8 mouse cellular contexts compared by ENCODE assay signal in the genomic region with DNA sequence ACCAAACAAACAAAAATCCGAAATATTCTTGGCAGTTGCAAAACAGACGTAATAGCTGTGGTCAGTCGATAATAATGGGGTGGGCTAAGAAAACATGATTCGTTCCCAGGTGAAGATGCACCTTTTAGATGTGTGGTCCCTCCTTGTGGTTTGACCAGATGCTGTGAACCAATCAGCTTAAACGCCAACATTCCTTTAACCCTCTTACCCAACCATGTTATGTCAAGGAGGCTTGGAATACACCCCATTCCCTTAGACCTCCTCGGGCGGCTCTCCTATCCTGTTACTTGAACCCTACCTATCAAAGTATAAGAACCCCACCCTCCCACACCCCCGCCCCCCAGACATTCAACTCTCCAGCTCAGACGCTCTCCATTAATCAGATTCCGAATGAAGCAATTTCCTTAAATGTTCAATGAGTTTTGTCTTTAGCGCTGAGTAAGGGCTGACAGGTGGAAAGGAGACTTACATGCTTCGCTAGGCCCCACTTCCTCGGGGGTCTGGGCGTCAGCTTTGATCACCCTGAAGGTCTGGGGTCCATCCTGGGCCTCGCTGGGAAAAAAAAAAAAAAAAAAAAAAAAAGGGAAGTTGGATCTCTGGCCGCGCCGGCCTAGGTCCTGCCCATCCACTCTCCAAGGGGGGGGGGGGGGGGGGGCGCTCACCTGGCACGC. TPM values are rescaled to one million over a fixed set of nuclear protein-coding genes. Genes with fewer than 3 reads are reported as not detected.
DNase-seq lines count a peak whose midpoint lies in the region; ATAC-seq and TF ChIP-seq lines count a peak whose summit lies in the region.

No protein-coding gene starts in this region.

- peak overlapping the region; percentile 62 for H3K4me3 ChIP-seq in left cerebral cortex, adult 2 months
- peak overlapping the region; percentile 79 for H3K4me3 ChIP-seq in brown adipose tissue, adult 24 weeks (ENCODE audit: insufficient read depth, low read depth, low read length)
- H3K4me3 ChIP-seq in hindbrain, embryonic 16.5 days (ENCODE audit: low read length), result peak overlapping the region; percentile 83
- peak overlapping the region; percentile 94 for H3K4me3 ChIP-seq in myocyte

- no peaks in the 10 kb centered on the region for H3K9me3 ChIP-seq in hindbrain, embryonic 16.5 days (ENCODE audit: control insufficient read depth, low read length)

- no peak for ATAC-seq in hindbrain, embryonic 16.5 days

- H3K9ac ChIP-seq in hindbrain, embryonic 16.5 days (ENCODE audit: low read depth, low read length), result peak overlapping the region; percentile 65

- no peak for DNase-seq in left cerebral cortex, adult 2 months (ENCODE audit: extremely low spot score in 1 of 2, low spot score in 2 of 2)
- DNase-seq in left cerebral cortex, postnatal 14 days (ENCODE audit: low spot score in 2 of 2), result no peak
- DNase-seq in frontal cortex, postnatal 25 days (ENCODE audit: low spot score in 2 of 2), result no peak
- DNase-seq in adrenal gland, postnatal 4 days (ENCODE audit: low spot score in 2 of 2), result no peak
- no peak for DNase-seq in left cerebral cortex, postnatal 10 days (ENCODE audit: extremely low spot score in 1 of 2, low spot score in 2 of 2)

- intact Hi-C loops in left cerebral cortex, adult 2 months (cut with DNase I), result no loop called here
- intact Hi-C loops in left cerebral cortex, postnatal 14 days (cut with DNase I), result no loop called here
- intact Hi-C loops in left cerebral cortex, postnatal 10 days (cut with DNase I), result loop anchor here (10.0 kb wide), 1 partner anchor 144 kb away; no protein-coding TSS in a partner anchor

- 42% methylated on average over 17 of the region's 20 CpGs for WGBS in hindbrain, embryonic 16.5 days

- no peak for TF ChIP-seq CTCF in left cerebral cortex, adult 2 months (IDR thresholded peaks at IDR 0.05)

- H3K27ac ChIP-seq in left cerebral cortex, adult 2 months, result no peak overlapping the region
- H3K27ac ChIP-seq in brown adipose tissue, adult 24 weeks (replicated peaks; ENCODE audit: low read depth, low read length), result no peak overlapping the region
- H3K27ac ChIP-seq in hindbrain, embryonic 16.5 days (ENCODE audit: low read depth, low read length), result no peak overlapping the region; the same call in 1 of the 2 replicates

- peak overlapping the region; percentile 51 for H3ac ChIP-seq in myocyte (ENCODE audit: control insufficient read depth, insufficient read length)

- H3K4me2 ChIP-seq in hindbrain, embryonic 16.5 days (ENCODE audit: low read length), result peak overlapping the region; percentile 80
- H3K4me2 ChIP-seq in myocyte (ENCODE audit: low read depth), result peak overlapping the region; percentile 54

- peaks cover 9% of the 10 kb centered on the region for H3K4me1 ChIP-seq in brown adipose tissue, adult 24 weeks (ENCODE audit: control insufficient read depth, insufficient read depth, insufficient read length, low read length)
- peaks cover 22% of the 10 kb centered on the region for H3K4me1 ChIP-seq in hindbrain, embryonic 16.5 days (ENCODE audit: control insufficient read depth, insufficient read depth, low read depth, low read length)

- TF ChIP-seq POLR2A in myocyte (IDR thresholded peaks at IDR 0.05; ENCODE audit: insufficient read length, low read depth), result no peak

- peaks cover 9% of the 10 kb centered on the region for H3K36me3 ChIP-seq in hindbrain, embryonic 16.5 days (ENCODE audit: control insufficient read depth, insufficient read depth, low read length)
- peaks cover 6% of the 10 kb centered on the region for H3K36me3 ChIP-seq in myocyte (ENCODE audit: control insufficient read depth, insufficient read depth)

- no peaks in the 10 kb centered on the region for H3K27me3 ChIP-seq in hindbrain, embryonic 16.5 days (replicated peaks; ENCODE audit: control insufficient read depth, insufficient read depth, low read length)
- no peaks in the 10 kb centered on the region for H3K27me3 ChIP-seq in myocyte (ENCODE audit: control insufficient read depth, insufficient read depth, insufficient read length)

- H3K79me2 ChIP-seq in myocyte (ENCODE audit: control insufficient read depth, insufficient read depth), result peaks cover 18% of the 10 kb centered on the region

TF ChIP-seq in myocyte, 11 proteins besides CTCF, POLR2A, EP300 and RAD21:
- TF ChIP-seq TCF12 (IDR thresholded peaks at IDR 0.05; ENCODE audit: insufficient read depth, poor library complexity, severe bottlenecking) (no peak), TCF3 (IDR thresholded peaks at IDR 0.05; ENCODE audit: insufficient read length, low read depth) (no peak), USF1 (IDR thresholded peaks at IDR 0.05; ENCODE audit: low read depth) (no peak), REST (IDR thresholded peaks at IDR 0.05; ENCODE audit: insufficient read depth, insufficient read length) (no peak), E2F4 (IDR thresholded peaks at IDR 0.05; ENCODE audit: insufficient read depth) (no peak), POLR2AphosphoS2 (IDR thresholded peaks at IDR 0.05; ENCODE audit: insufficient read length, low read depth) (no peak), SRF (IDR thresholded peaks at IDR 0.05; ENCODE audit: control insufficient read depth, insufficient read length, low read depth) (no peak)

RNA-seq across cellular contexts. Expression of gene Ccdc115, which starts 1.0 kb away (rescaled TPM):
- 10 to 100 TPM; 13.8 to 15.8 TPM for total RNA-seq in left cerebral cortex, adult 2 months (2021)
- 10 to 100 TPM; 16.7 to 18.7 TPM for total RNA-seq in left cerebral cortex, postnatal 14 days (2021)
- 13.9 and 15.4 TPM in 2 replicates for polyA plus RNA-seq in brown adipose tissue, adult 24 weeks (2012; ENCODE audit: insufficient read depth, insufficient read length, missing spikeins)
- polyA plus RNA-seq in hindbrain, embryonic 16.5 days (2015; fragmentation: Nextera tagmentation; extraction: Ambion mirVana), result 64.8 and 68.6 TPM in 2 replicates
- polyA plus RNA-seq in myocyte (2012; fragmentation: generic; extraction: Trizol), result 17.1 TPM
- 10 to 100 TPM; 26.6 to 27.7 TPM for total RNA-seq in adrenal gland, postnatal 4 days (2021)
- 10 to 100 TPM; 19.4 to 19.8 TPM for total RNA-seq in left cerebral cortex, postnatal 10 days (2021)

RNA-seq across cellular contexts. Expression of gene Imp4, which starts 1.1 kb away (rescaled TPM):
- 10 to 100 TPM; 31.3 to 39.4 TPM for total RNA-seq in left cerebral cortex, adult 2 months (2021)
- 10 to 100 TPM; 31.5 to 32.4 TPM for total RNA-seq in left cerebral cortex, postnatal 14 days (2021)
- polyA plus RNA-seq in brown adipose tissue, adult 24 weeks (2012; ENCODE audit: insufficient read depth, insufficient read length, missing spikeins), result 38.0 and 43.0 TPM in 2 replicates
- polyA plus RNA-seq in hindbrain, embryonic 16.5 days (2015; fragmentation: Nextera tagmentation; extraction: Ambion mirVana), result 50.1 and 54.4 TPM in 2 replicates
- polyA plus RNA-seq in myocyte (2012; fragmentation: generic; extraction: Trizol), result 40.7 TPM
- total RNA-seq in adrenal gland, postnatal 4 days (2021), result 10 to 100 TPM; 58.2 to 62.2 TPM
- 10 to 100 TPM; 31.2 to 31.4 TPM for total RNA-seq in left cerebral cortex, postnatal 10 days (2021)

RNA-seq across cellular contexts. Expression of gene Ptpn18, which starts 21.0 kb away (rescaled TPM):
- 1 to 10 TPM; 4.7 to 6.0 TPM for total RNA-seq in left cerebral cortex, adult 2 months (2021)
- 1 to 10 TPM; 2.5 to 4.7 TPM for total RNA-seq in left cerebral cortex, postnatal 14 days (2021)
- polyA plus RNA-seq in brown adipose tissue, adult 24 weeks (2012; ENCODE audit: insufficient read depth, insufficient read length, missing spikeins), result 4.3 and 10.1 TPM in 2 replicates
- polyA plus RNA-seq in hindbrain, embryonic 16.5 days (2015; fragmentation: Nextera tagmentation; extraction: Ambion mirVana), result 4.4 and 4.9 TPM in 2 replicates
- 0.05 TPM for polyA plus RNA-seq in myocyte (2012; fragmentation: generic; extraction: Trizol)
- total RNA-seq in adrenal gland, postnatal 4 days (2021), result 10 to 100 TPM; 10.4 to 10.9 TPM
- total RNA-seq in left cerebral cortex, postnatal 10 days (2021), result 1 to 10 TPM; 3.6 to 4.6 TPM

RNA-seq across cellular contexts. Expression of gene Prss39, which starts 59.7 kb away (rescaled TPM):
- not detected for total RNA-seq in left cerebral cortex, adult 2 months (2021)
- total RNA-seq in left cerebral cortex, postnatal 14 days (2021), result not detected
- not detected in 2 replicates for polyA plus RNA-seq in brown adipose tissue, adult 24 weeks (2012; ENCODE audit: insufficient read depth, insufficient read length, missing spikeins)
- not detected in 2 replicates for polyA plus RNA-seq in hindbrain, embryonic 16.5 days (2015; fragmentation: Nextera tagmentation; extraction: Ambion mirVana)
- polyA plus RNA-seq in myocyte (2012; fragmentation: generic; extraction: Trizol), result not detected
- not detected for total RNA-seq in adrenal gland, postnatal 4 days (2021)
- not detected for total RNA-seq in left cerebral cortex, postnatal 10 days (2021)
